Mouse (Mus musculus) heart, embryonic 14.5 days (tissue): ENCODE measurements around the gene Papola. TPM values are rescaled to one million over a fixed set of nuclear protein-coding genes. Genes with fewer than 3 reads are reported as not detected.

Source experiments
- ATAC-seq: fragments of 200-750 bp; cut with Nextera tagmentation; 2 replicates; pipeline ENCODE4 v1.8.0; 2017; ENCODE audit warnings: low read depth, moderate TSS enrichment; ENCODE audit not compliant: insufficient number of reproducible peaks, insufficient read depth, low FRiP score
- H3K27ac ChIP-seq, 2 experiments: fragments of 200-500 bp in 1 of 2; fragments of 300-500 bp in 1 of 2; sonication (generic) in 1 of 2; replicated peaks in 1 of 2; 2 replicates each; pipeline ENCODE4 v1.5.1; 2012 to 2014; ENCODE audit warnings: low read depth in 2 of 2, low read length in 2 of 2, control low read depth in 1 of 2, mild to moderate bottlenecking in 1 of 2, mixed read lengths in 1 of 2; ENCODE audit not compliant: control insufficient read depth in 1 of 2, insufficient read depth in 1 of 2
- H3K27me3 ChIP-seq: fragments of 300-500 bp; sonication (generic); 2 replicates; pipeline ENCODE4 v1.6.1; 2014; ENCODE audit warnings: mild to moderate bottlenecking, low read length, control low read depth; ENCODE audit not compliant: control insufficient read depth, insufficient read depth
- H3K36me3 ChIP-seq: fragments of 300-500 bp; sonication (generic); 2 replicates; pipeline ENCODE4 v1.6.1; 2014; ENCODE audit warnings: mild to moderate bottlenecking, control low read depth, low read length, mixed read lengths; ENCODE audit not compliant: control insufficient read depth, insufficient read depth
- H3K4me1 ChIP-seq, 2 experiments: fragments of 200-500 bp in 1 of 2; fragments of 300-500 bp in 1 of 2; sonication (generic) in 1 of 2; 2 replicates each; pipeline ENCODE4 v1.6.1; 2012 to 2014; ENCODE audit warnings: low read length in 2 of 2, control low read depth in 1 of 2, mixed read lengths in 1 of 2; ENCODE audit not compliant: control insufficient read depth in 2 of 2, insufficient read depth in 2 of 2
- H3K4me2 ChIP-seq: fragments of 300-500 bp; sonication (generic); 2 replicates; pipeline ENCODE4 v1.6.1; 2014; ENCODE audit warnings: mild to moderate bottlenecking, low read length
- H3K4me3 ChIP-seq, 2 experiments: fragments of 200-500 bp in 1 of 2; fragments of 300-500 bp in 1 of 2; sonication (generic) in 1 of 2; 2 replicates each; pipeline ENCODE4 v1.5.1; 2012 to 2014; ENCODE audit warnings: low read length in 2 of 2, mild to moderate bottlenecking in 2 of 2, control low read depth in 1 of 2, low read depth in 1 of 2, moderate library complexity in 1 of 2; ENCODE audit not compliant: control insufficient read depth in 1 of 2, insufficient read depth in 1 of 2
- H3K9ac ChIP-seq: fragments of 300-500 bp; sonication (generic); 2 replicates; pipeline ENCODE4 v1.6.1; 2014; ENCODE audit warnings: mild to moderate bottlenecking, low read length
- H3K9me3 ChIP-seq: fragments of 300-500 bp; sonication (generic); 2 replicates; pipeline ENCODE4 v1.6.1; 2016; ENCODE audit warnings: low read length, control low read depth; ENCODE audit not compliant: control insufficient read depth
- WGBS: fragments of 180-500 bp; shearing (Covaris S2); extraction: QIAGEN DNeasy Blood & Tissue Kit; methylation state at CpG from one replicate; pipeline ENCODE4 v1.1.7; 2014; 5-methylcytosine and 5-hydroxymethylcytosine counted together
- polyA plus RNA-seq: library from polyadenylated mRNA; unstranded; fragments of >200 nt; fragmentation: Nextera tagmentation; extraction: Ambion mirVana; gene quantifications from 2 replicates; pipeline ENCODE4 v1.2.1, GENCODE M21; 2014

Papola gene
- polyA plus RNA-seq, 1 experiment from 2014 or later = 120 TPM

- no peak overlapping the region for H3K4me2 ChIP-seq
- no peak overlapping the region for H3K9ac ChIP-seq
- no peaks in the 10 kb centered on the region for H3K4me1 ChIP-seq
- 0 out of 2 replicates have a peak, but pooled peaks cover 6% of the 10 kb centered on the region for H3K9me3 ChIP-seq
- H3K4me3 ChIP-seq = no peak overlapping the region
- no peaks in the 10 kb centered on the region for H3K27me3 ChIP-seq
- no peaks in the 10 kb centered on the region for H3K36me3 ChIP-seq
- H3K27ac ChIP-seq = no peak overlapping the region
- ATAC-seq = no peak
- WGBS = 74% methylated on average over 6 of the region's 6 CpGs
Observed at GRCm38 (mm10) chr12:105862072-105862471, 77.6 kb downstream of the Papola start.

GRCm38 (mm10) chr12:105862607-105863006 is 78.1 kb downstream of the Papola start:
- no peaks in the 10 kb centered on the region for H3K36me3 ChIP-seq
- no peak overlapping the region for H3K9ac ChIP-seq
- H3K27ac ChIP-seq = no peak overlapping the region
- H3K4me1 ChIP-seq = no peaks in the 10 kb centered on the region
- H3K27me3 ChIP-seq = no peaks in the 10 kb centered on the region
- H3K4me2 ChIP-seq = no peak overlapping the region
- H3K9me3 ChIP-seq = 0 out of 2 replicates have a peak, but pooled peaks cover 7% of the 10 kb centered on the region
- no peak overlapping the region for H3K4me3 ChIP-seq
- ATAC-seq = no peak
- WGBS = 81% methylated on average over 22 of the region's 22 CpGs

- Histone ChIP-seq H3K27me3 (no peaks in the 10 kb centered on the region), H3K9ac (no peak overlapping the region), H3K9me3 (0 out of 2 replicates have a peak, but pooled peaks cover 7% of the 10 kb centered on the region), H3K4me3 (no peak overlapping the region), H3K36me3 (no peaks in the 10 kb centered on the region), H3K4me2 (no peak overlapping the region), H3K4me1 (no peaks in the 10 kb centered on the region), H3K27ac (no peak overlapping the region)
- WGBS = 76% methylated on average over 11 of the region's 11 CpGs
- no peak for ATAC-seq
Observed at GRCm38 (mm10) chr12:105863436-105863835, 78.9 kb downstream of the Papola start.

- no peak overlapping the region for H3K27ac ChIP-seq
- WGBS = 79% methylated on average over 2 of the region's 2 CpGs
Observed at GRCm38 (mm10) chr12:105867646-105868045, 83.2 kb downstream of the Papola start.

GRCm38 (mm10) chr12:105869242-105869641 is 84.7 kb downstream of the Papola start:
- H3K4me2 ChIP-seq = no peak overlapping the region
- peaks cover 0 to 5% of the 10 kb centered on the region in 2 experiments; a peak in 1 of 4 replicates for H3K4me1 ChIP-seq
- peaks cover 6% of the 10 kb centered on the region; the same call in 1 of the 2 replicates for H3K27me3 ChIP-seq
- no peak overlapping the region for H3K9ac ChIP-seq
- no peaks in the 10 kb centered on the region for H3K36me3 ChIP-seq
- WGBS = 31% methylated on average over 6 of the region's 6 CpGs
- H3K4me3 ChIP-seq = no peak overlapping the region
- 0 out of 2 replicates have a peak, but pooled peaks cover 7% of the 10 kb centered on the region for H3K9me3 ChIP-seq
- H3K27ac ChIP-seq = no peak overlapping the region
- no peak for ATAC-seq

More at GRCm38 (mm10) chr12:105867646-105868045, 83.2 kb downstream of the Papola start:
- no peak overlapping the region for H3K4me2 ChIP-seq
- H3K4me1 ChIP-seq = peaks cover 0 to 5% of the 10 kb centered on the region in 2 experiments; a peak in 1 of 4 replicates
- H3K4me3 ChIP-seq = no peak overlapping the region
- H3K9me3 ChIP-seq = 0 out of 2 replicates have a peak, but pooled peaks cover 7% of the 10 kb centered on the region
- no peaks in the 10 kb centered on the region for H3K36me3 ChIP-seq
- H3K27me3 ChIP-seq = no peaks in the 10 kb centered on the region
- H3K9ac ChIP-seq = no peak overlapping the region
- no peak for ATAC-seq

- H3K27ac ChIP-seq = no peak overlapping the region
- peak overlapping the region; percentile 16; the same call in 1 of the 2 replicates for H3K4me2 ChIP-seq
- no peak overlapping the region for H3K4me3 ChIP-seq
- H3K9me3 ChIP-seq = 0 out of 2 replicates have a peak, but pooled peaks cover 7% of the 10 kb centered on the region
- peaks cover 0 to 5% of the 10 kb centered on the region in 2 experiments; a peak in 1 of 4 replicates for H3K4me1 ChIP-seq
- no peak overlapping the region for H3K9ac ChIP-seq
- no peak for ATAC-seq
- peaks cover 11% of the 10 kb centered on the region for H3K27me3 ChIP-seq
- no peaks in the 10 kb centered on the region for H3K36me3 ChIP-seq
- WGBS = 22% methylated on average over 14 of the region's 14 CpGs
Observed at GRCm38 (mm10) chr12:105869696-105870095, 85.2 kb downstream of the Papola start.

GRCm38 (mm10) chr12:105873283-105873682 is 88.8 kb downstream of the Papola start:
- no peaks in the 10 kb centered on the region for H3K9me3 ChIP-seq
- H3K27me3 ChIP-seq = peaks cover 12% of the 10 kb centered on the region
- no peaks in the 10 kb centered on the region for H3K36me3 ChIP-seq
- no peak overlapping the region for H3K27ac ChIP-seq
- whole genome bisulfite sequencing = 48% methylated on average over 2 of the region's 2 CpGs
- peaks cover 0 to 10% of the 10 kb centered on the region in 2 experiments; a peak in 1 of 4 replicates for H3K4me1 ChIP-seq
- H3K4me2 ChIP-seq = no peak overlapping the region
- ATAC-seq = no peak
- H3K9ac ChIP-seq = no peak overlapping the region
- no peak overlapping the region for H3K4me3 ChIP-seq

- H3K9ac ChIP-seq = no peak overlapping the region
- peak overlapping the region; percentile 40 for H3K4me2 ChIP-seq
- no peak for ATAC-seq
- H3K36me3 ChIP-seq = no peaks in the 10 kb centered on the region
- 8% methylated on average over 17 of the region's 17 CpGs for WGBS
- peaks cover 0 to 7% of the 10 kb centered on the region in 2 experiments; a peak in 1 of 4 replicates for H3K4me1 ChIP-seq
- no peak overlapping the region for H3K4me3 ChIP-seq
- peaks cover 9% of the 10 kb centered on the region for H3K9me3 ChIP-seq
- no peak overlapping the region for H3K27ac ChIP-seq
- H3K27me3 ChIP-seq = peaks cover 12% of the 10 kb centered on the region
Observed at GRCm38 (mm10) chr12:105875112-105875511, 90.6 kb downstream of the Papola start.
